Mouse (Mus musculus): ENCODE results near the gene Vmn1r206.
"Not testable (repeated sequence)": the region's sequence is repeated elsewhere in the genome, so short reads cannot be mapped to it uniquely, and the experiment has no call there.

Gene Vmn1r206

GRCm38 (mm10) chr13:22624151-22624550 is at the start of gene Vmn1r206:
Gene Vmn1r206, minus strand, starts transcription at chr13:22624251.
- not testable (repeated sequence) for DNase-seq (ENCODE audit: low spot score)

GRCm38 (mm10) chr13:22592900-22593299 is 31.2 kb downstream of the Vmn1r206 start, which contains the start of gene Vmn1r205:
Gene Vmn1r205, minus strand, starts transcription at chr13:22593000.
- DNase-seq (ENCODE audit: low spot score): no peak

- DNase-seq (ENCODE audit: low spot score): not testable (repeated sequence)
Observed at GRCm38 (mm10) chr13:22583336-22583735, 40.7 kb downstream of the Vmn1r206 start.

GRCm38 (mm10) chr13:22574911-22575310 is 49.1 kb downstream of the Vmn1r206 start:
- not testable (repeated sequence) for DNase-seq (ENCODE audit: low spot score)

Measured in left cerebral cortex, adult 11 months (tissue).